In genomic region chr4:22357931-22358300, GRCm38 (mm10) we compare ENCODE assay signal across 8 mouse cellular contexts. TPM values are rescaled to one million over a fixed set of nuclear protein-coding genes. Genes with fewer than 3 reads are reported as not detected.
A peak's percentile ranks its signal among the peaks of the same experiment; 100 is the strongest.
DNase-seq lines count a peak whose midpoint lies in the region; ATAC-seq and TF ChIP-seq lines count a peak whose summit lies in the region.

No protein-coding gene starts in this region.

- H3K36me3 ChIP-seq in heart, embryonic 14.5 days (ENCODE audit: control insufficient read depth, insufficient read depth, low read length), result no peaks in the 10 kb centered on the region
- peaks cover 0 to 5% of the 10 kb centered on the region in 2 experiments; a peak in 2 of 4 replicates for H3K36me3 ChIP-seq in MEL (ENCODE audit: control insufficient read depth in 1 of 2, insufficient read depth in 2 of 2, low read length in 2 of 2)
- H3K36me3 ChIP-seq in forebrain, postnatal 0 days (ENCODE audit: insufficient read depth), result no peaks in the 10 kb centered on the region

- H3K9ac ChIP-seq in heart, embryonic 14.5 days (ENCODE audit: low read length), result peak overlapping the region; percentile 87
- H3K9ac ChIP-seq in MEL (ENCODE audit: control insufficient read depth, low read depth, low read length, poor library complexity, severe bottlenecking), result peak overlapping the region; percentile 94
- H3K9ac ChIP-seq in forebrain, postnatal 0 days, result peak overlapping the region; percentile 85

- peak; percentile 51; the same call in 1 of the 2 replicates for ATAC-seq in heart, embryonic 14.5 days (ENCODE audit: insufficient number of reproducible peaks, insufficient read depth, low FRiP score, low read depth)
- ATAC-seq in forebrain, postnatal 0 days, result peak; percentile 37; the same call in 1 of the 2 replicates
- peak; percentile 62 for ATAC-seq in megakaryocyte-erythroid progenitor cell, adult 5-6 weeks (replicated peaks; ENCODE audit: low FRiP score, low TSS enrichment, poor library complexity, severe bottlenecking)
- no peak for ATAC-seq in activated CD4-positive, CD25-positive, alpha-beta regulatory T cell, adult 4 months

- no peaks in the 10 kb centered on the region for H3K9me3 ChIP-seq in heart, embryonic 14.5 days (ENCODE audit: control insufficient read depth, low read length)
- no peaks in the 10 kb centered on the region for H3K9me3 ChIP-seq in MEL (replicated peaks; ENCODE audit: insufficient read depth, low read length)
- H3K9me3 ChIP-seq in forebrain, postnatal 0 days (ENCODE audit: low read length), result no peaks in the 10 kb centered on the region

- DNase-seq in heart, adult 18-20 months, result no peak
- DNase-seq in MEL (ENCODE audit: low read depth, low spot score), result peak; percentile 66
- no peak for DNase-seq in forebrain, postnatal 0 days
- DNase-seq in left cerebral cortex, postnatal 36 days (ENCODE audit: low spot score in 2 of 2), result no peak
- no peak for DNase-seq in cerebellum, adult 9-11 months

- peaks cover 9 to 10% of the 10 kb centered on the region in 2 experiments for H3K4me1 ChIP-seq in heart, embryonic 14.5 days (ENCODE audit: control insufficient read depth in 2 of 2, insufficient read depth in 2 of 2, low read length in 2 of 2)
- H3K4me1 ChIP-seq in MEL (ENCODE audit: control insufficient read depth in 1 of 2, insufficient read depth in 2 of 2, low read length in 2 of 2), result peaks cover 4 to 15% of the 10 kb centered on the region in 2 experiments; a peak in 3 of 4 replicates
- H3K4me1 ChIP-seq in forebrain, postnatal 0 days (ENCODE audit: insufficient read depth), result no peaks in the 10 kb centered on the region

- no peak for TF ChIP-seq EP300 in MEL (IDR thresholded peaks at IDR 0.05; ENCODE audit: low read depth in 1 of 2, low read length in 2 of 2)

- intact Hi-C loops in left cerebral cortex, postnatal 36 days (cut with DNase I), result no loop called here

- peak overlapping the region; percentile 70 for H3K4me2 ChIP-seq in heart, embryonic 14.5 days (ENCODE audit: low read length)
- H3K4me2 ChIP-seq in forebrain, postnatal 0 days (ENCODE audit: low read depth), result peak overlapping the region; percentile 71

- H3K4me3 ChIP-seq in heart, embryonic 14.5 days (ENCODE audit: control insufficient read depth in 1 of 2, insufficient read depth in 1 of 2, low read depth in 1 of 2, low read length in 2 of 2), result peak overlapping the region; percentile 72 to 79
- H3K4me3 ChIP-seq in MEL (ENCODE audit: control insufficient read depth in 1 of 2, insufficient read depth in 1 of 2, low read depth in 2 of 2, low read length in 2 of 2), result peak overlapping the region; percentile 91 to 99
- peak overlapping the region; percentile 59 for H3K4me3 ChIP-seq in forebrain, postnatal 0 days (ENCODE audit: low read depth, low read length)

- no peak for TF ChIP-seq POLR2A in MEL (IDR thresholded peaks at IDR 0.05; ENCODE audit: control insufficient read depth in 1 of 2, insufficient read depth in 1 of 2, low read depth in 1 of 2, low read length in 2 of 2, poor library complexity in 1 of 2)

- TF ChIP-seq CTCF in MEL (IDR thresholded peaks at IDR 0.05 in 2 of 3, conservative IDR thresholded peaks at IDR 0.05 in 1 of 3; ENCODE audit: control insufficient read depth in 1 of 3, insufficient read depth in 1 of 3, low read depth in 2 of 3, low read length in 3 of 3, poor library complexity in 1 of 3, severe bottlenecking in 1 of 3), result no peak
- no peak for TF ChIP-seq CTCF in forebrain, postnatal 0 days (IDR thresholded peaks at IDR 0.05; ENCODE audit: low read depth)

- H3K27me3 ChIP-seq in heart, embryonic 14.5 days (ENCODE audit: control insufficient read depth, insufficient read depth, low read length), result no peaks in the 10 kb centered on the region
- H3K27me3 ChIP-seq in MEL (ENCODE audit: control insufficient read depth in 1 of 2, insufficient read depth in 2 of 2, low read length in 2 of 2), result no peaks in the 10 kb centered on the region
- H3K27me3 ChIP-seq in forebrain, postnatal 0 days (ENCODE audit: insufficient read depth, low read length), result no peaks in the 10 kb centered on the region

- H3K79me2 ChIP-seq in MEL (ENCODE audit: control insufficient read depth, insufficient read depth, low read length, poor library complexity), result peaks cover 11% of the 10 kb centered on the region

- WGBS in heart, embryonic 14.5 days, result 3% methylated on average over 10 of the region's 10 CpGs
- WGBS in forebrain, postnatal 0 days, result 8% methylated on average over 10 of the region's 10 CpGs

- TF ChIP-seq RAD21 in MEL (IDR thresholded peaks at IDR 0.05; ENCODE audit: low read depth, low read length), result no peak

- peak overlapping the region; percentile 94 to 95 for H3K27ac ChIP-seq in heart, embryonic 14.5 days (replicated peaks in 1 of 2; ENCODE audit: control insufficient read depth in 1 of 2, insufficient read depth in 1 of 2, low read depth in 2 of 2, low read length in 2 of 2)
- peak overlapping the region; percentile 88 for H3K27ac ChIP-seq in MEL (ENCODE audit: control insufficient read depth, low read depth, low read length)
- peak overlapping the region; percentile 92 for H3K27ac ChIP-seq in forebrain, postnatal 0 days (ENCODE audit: low read depth, low read length)

TF ChIP-seq in MEL, 35 proteins besides CTCF, POLR2A, EP300 and RAD21:
- TF ChIP-seq CHD1 (IDR thresholded peaks at IDR 0.05; ENCODE audit: low read depth, low read length) (no peak), MEF2A (IDR thresholded peaks at IDR 0.05; ENCODE audit: extremely low read depth, insufficient replicate concordance, low read depth, low read length, poor library complexity, severe bottlenecking) (no peak), ZMIZ1 (IDR thresholded peaks at IDR 0.05; ENCODE audit: low read depth, low read length) (no peak), USF1 (IDR thresholded peaks at IDR 0.05; ENCODE audit: low read depth, low read length) (no peak), E2F4 (IDR thresholded peaks at IDR 0.05; ENCODE audit: borderline replicate concordance, low read depth, low read length) (no peak), POLR2AphosphoS2 (IDR thresholded peaks at IDR 0.05; ENCODE audit: low read length) (no peak), NRF1 (IDR thresholded peaks at IDR 0.05; ENCODE audit: insufficient read depth, low read depth, low read length, poor library complexity, severe bottlenecking) (peak; percentile 48; the same call in 1 of the 2 replicates), ZKSCAN1 (IDR thresholded peaks at IDR 0.05; ENCODE audit: low read depth, low read length) (no peak), ELF1 (IDR thresholded peaks at IDR 0.05; ENCODE audit: low read depth, low read length) (no peak), GATA1 (IDR thresholded peaks at IDR 0.05; ENCODE audit: low read depth, low read length) (no peak), MAX (IDR thresholded peaks at IDR 0.05; ENCODE audit: low read length) (no peak), SIN3A (IDR thresholded peaks at IDR 0.05; ENCODE audit: low read length) (no peak; the same call in 1 of the 2 replicates), ZNF384 (IDR thresholded peaks at IDR 0.05; ENCODE audit: low read depth, low read length) (no peak), MXI1 (IDR thresholded peaks at IDR 0.05; ENCODE audit: low read depth, low read length) (peak; percentile 17; the same call in 1 of the 2 replicates), KAT2A (conservative IDR thresholded peaks at IDR 0.05; ENCODE audit: low read depth, low read length) (no peak), HCFC1 (IDR thresholded peaks at IDR 0.05; ENCODE audit: low read depth, low read length) (no peak)
TF ChIP-seq in MEL: peak in this region for 2.

RNA-seq across cellular contexts. Expression of gene Fbxl4, which starts 0.6 kb away (rescaled TPM):
- 12.6 and 13.5 TPM in 2 replicates for polyA plus RNA-seq in heart, embryonic 14.5 days (2014; fragmentation: Nextera tagmentation; extraction: Ambion mirVana)
- total RNA-seq in heart, adult 18-20 months (2021), result 10 to 100 TPM in 1 of 2 experiments, 1 to 10 TPM in 1; 9.8 to 10.9 TPM
- total RNA-seq in MEL (2012; rRNA removed), result 3.9 and 4.5 TPM in 2 replicates
- polyA plus RNA-seq in MEL (2012; ENCODE audit: insufficient read depth in 1 of 2, insufficient read length in 2 of 2, low read depth in 1 of 2, low replicate concordance in 2 of 2, missing spikeins in 1 of 2), result 1 to 10 TPM in 1 of 2 experiments, not detected in 1; 4.5 TPM
- 26.0 and 26.7 TPM in 2 replicates for total RNA-seq in forebrain, postnatal 0 days (2014; rRNA removed)
- polyA plus RNA-seq in forebrain, postnatal 0 days (2015; fragmentation: Nextera tagmentation; extraction: Ambion mirVana), result 10.9 and 13.7 TPM in 2 replicates
- total RNA-seq in megakaryocyte-erythroid progenitor cell, adult 5-6 weeks (2014; fragmentation: Nextera tagmentation), result 11.6 and 14.5 TPM in 2 replicates
- total RNA-seq in megakaryocyte-erythroid progenitor cell, adult 5-6 weeks (2017), result 4.7 and 12.8 TPM in 2 replicates
- 10 to 100 TPM; 13.4 to 16.3 TPM for polyA plus RNA-seq in activated CD4-positive, CD25-positive, alpha-beta regulatory T cell, adult 4 months (2017; shearing (Covaris generic))
- 10 to 100 TPM; 14.0 to 20.8 TPM for total RNA-seq in left cerebral cortex, postnatal 36 days (2021)
